Mouse (Mus musculus): ENCODE measurements at regions not wholly inside any gene's neighbourhood (a gene's known extent, or its start where the extent isn't known, plus 50 kb on each side); places are given as distances from the start of the nearest gene placed in this dataset.

GRCm38 (mm10) chr17:48807905-48808304 lies 124.3 kb upstream of the Lrfn2 start:
- Histone ChIP-seq H3K4me3 (no peak overlapping the region), H3K36me3 (ENCODE audit: control insufficient read depth, insufficient read depth) (no peaks in the 10 kb centered on the region), H3K79me2 (ENCODE audit: control insufficient read depth, insufficient read depth) (no peaks in the 10 kb centered on the region), H3K27me3 (ENCODE audit: control insufficient read depth, insufficient read depth, insufficient read length) (no peaks in the 10 kb centered on the region), H3ac (ENCODE audit: control insufficient read depth, insufficient read length) (no peak overlapping the region), H3K4me2 (ENCODE audit: low read depth) (no peak overlapping the region)
- no peak for TF ChIP-seq TCF3 (IDR thresholded peaks at IDR 0.05; ENCODE audit: insufficient read length, low read depth)

- Histone ChIP-seq H3ac (ENCODE audit: control insufficient read depth, insufficient read length) (no peak overlapping the region), H3K27me3 (ENCODE audit: control insufficient read depth, insufficient read depth, insufficient read length) (no peaks in the 10 kb centered on the region), H3K4me2 (ENCODE audit: low read depth) (no peak overlapping the region), H3K36me3 (ENCODE audit: control insufficient read depth, insufficient read depth) (no peaks in the 10 kb centered on the region), H3K79me2 (ENCODE audit: control insufficient read depth, insufficient read depth) (no peaks in the 10 kb centered on the region), H3K4me3 (no peak overlapping the region)
- TF ChIP-seq E2F4 (IDR thresholded peaks at IDR 0.05; ENCODE audit: insufficient read depth) = no peak
- TF ChIP-seq POLR2AphosphoS2 (IDR thresholded peaks at IDR 0.05; ENCODE audit: insufficient read length, low read depth) = no peak
- no peak for TF ChIP-seq SRF (IDR thresholded peaks at IDR 0.05; ENCODE audit: control insufficient read depth, insufficient read length, low read depth)
- no peak for TF ChIP-seq MYOG (IDR thresholded peaks at IDR 0.05; ENCODE audit: control insufficient read depth in 1 of 3, insufficient read depth in 1 of 3, insufficient read length in 2 of 3, low read depth in 2 of 3)
- TF ChIP-seq TCF3 (IDR thresholded peaks at IDR 0.05; ENCODE audit: insufficient read length, low read depth) = no peak
- TF ChIP-seq REST (IDR thresholded peaks at IDR 0.05; ENCODE audit: insufficient read depth, insufficient read length) = no peak
- TF ChIP-seq POLR2A (IDR thresholded peaks at IDR 0.05; ENCODE audit: insufficient read length, low read depth) = no peak
- TF ChIP-seq USF1 (IDR thresholded peaks at IDR 0.05; ENCODE audit: low read depth) = no peak
- TF ChIP-seq MYOD1 (IDR thresholded peaks at IDR 0.05; ENCODE audit: control insufficient read depth in 1 of 3, insufficient read length in 2 of 3, low read depth in 2 of 3) = no peak
- TF ChIP-seq MAX (IDR thresholded peaks at IDR 0.05; ENCODE audit: low read depth) = no peak
- TF ChIP-seq TCF12 (IDR thresholded peaks at IDR 0.05; ENCODE audit: insufficient read depth, poor library complexity, severe bottlenecking) = no peak
Measured at GRCm38 (mm10) chr17:48814753-48815504, 117.2 kb upstream of the Lrfn2 start.

DNA sequence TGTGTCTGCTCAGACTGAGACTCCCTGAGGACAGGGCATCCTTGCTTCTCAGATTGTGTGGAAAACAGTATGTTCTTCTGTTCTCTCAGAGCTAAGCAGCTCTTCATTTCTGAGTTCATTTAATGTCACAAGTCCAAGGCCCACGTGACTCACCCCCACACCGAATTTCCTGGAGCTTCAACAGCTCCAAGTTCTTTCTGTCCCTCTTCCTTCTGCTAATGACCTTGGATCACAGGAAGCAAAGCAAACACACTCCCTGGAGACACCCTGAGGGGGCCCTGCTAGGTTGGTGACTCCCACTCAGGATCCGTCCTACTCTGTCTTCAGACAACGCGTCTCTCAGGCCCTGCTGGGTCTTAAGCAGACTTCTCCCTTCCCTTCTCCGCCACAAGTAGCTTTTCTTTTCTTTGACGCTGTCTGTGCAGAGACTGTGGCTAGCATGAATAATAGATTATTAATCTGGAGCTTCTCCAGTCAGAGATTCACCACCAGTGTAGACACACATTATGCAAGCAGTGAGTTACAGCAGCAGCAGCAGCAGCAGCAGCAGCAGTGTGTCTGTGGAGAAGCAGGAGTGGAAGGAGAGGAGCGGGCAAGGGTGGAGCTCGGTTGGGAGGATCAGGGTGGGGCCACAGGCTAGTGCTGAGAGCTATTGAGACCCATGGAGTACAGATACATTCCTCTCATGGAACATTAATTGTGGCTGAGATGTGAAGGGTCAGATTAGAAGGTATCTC lies 115.4 kb upstream of the Lrfn2 start:
- Histone ChIP-seq H3K36me3 (ENCODE audit: control insufficient read depth, insufficient read depth) (no peaks in the 10 kb centered on the region), H3ac (ENCODE audit: control insufficient read depth, insufficient read length) (no peak overlapping the region), H3K27me3 (ENCODE audit: control insufficient read depth, insufficient read depth, insufficient read length) (no peaks in the 10 kb centered on the region), H3K79me2 (ENCODE audit: control insufficient read depth, insufficient read depth) (no peaks in the 10 kb centered on the region), H3K4me3 (no peak overlapping the region), H3K4me2 (ENCODE audit: low read depth) (no peak overlapping the region)
- TF ChIP-seq TCF3 (IDR thresholded peaks at IDR 0.05; ENCODE audit: insufficient read length, low read depth) (no peak), CEBPB (IDR thresholded peaks at IDR 0.05; ENCODE audit: insufficient read depth, poor library complexity, severe bottlenecking) (no peak), MAX (IDR thresholded peaks at IDR 0.05; ENCODE audit: low read depth) (no peak), TCF12 (IDR thresholded peaks at IDR 0.05; ENCODE audit: insufficient read depth, poor library complexity, severe bottlenecking) (no peak), E2F4 (IDR thresholded peaks at IDR 0.05; ENCODE audit: insufficient read depth) (no peak), MYOD1 (IDR thresholded peaks at IDR 0.05; ENCODE audit: control insufficient read depth in 1 of 3, insufficient read length in 2 of 3, low read depth in 2 of 3) (no peak), USF1 (IDR thresholded peaks at IDR 0.05; ENCODE audit: low read depth) (no peak), POLR2A (IDR thresholded peaks at IDR 0.05; ENCODE audit: insufficient read length, low read depth) (no peak), MYOG (IDR thresholded peaks at IDR 0.05; ENCODE audit: control insufficient read depth in 1 of 3, insufficient read depth in 1 of 3, insufficient read length in 2 of 3, low read depth in 2 of 3) (no peak), REST (IDR thresholded peaks at IDR 0.05; ENCODE audit: insufficient read depth, insufficient read length) (no peak), POLR2AphosphoS2 (IDR thresholded peaks at IDR 0.05; ENCODE audit: insufficient read length, low read depth) (no peak), SRF (IDR thresholded peaks at IDR 0.05; ENCODE audit: control insufficient read depth, insufficient read length, low read depth) (no peak)

- no peak for TF ChIP-seq MYOG (IDR thresholded peaks at IDR 0.05; ENCODE audit: control insufficient read depth in 1 of 3, insufficient read depth in 1 of 3, insufficient read length in 2 of 3, low read depth in 2 of 3)
- no peak for TF ChIP-seq USF1 (IDR thresholded peaks at IDR 0.05; ENCODE audit: low read depth)
- no peak for TF ChIP-seq MAX (IDR thresholded peaks at IDR 0.05; ENCODE audit: low read depth)
- no peak for TF ChIP-seq SRF (IDR thresholded peaks at IDR 0.05; ENCODE audit: control insufficient read depth, insufficient read length, low read depth)
- no peak for TF ChIP-seq CEBPB (IDR thresholded peaks at IDR 0.05; ENCODE audit: insufficient read depth, poor library complexity, severe bottlenecking)
- TF ChIP-seq TCF12 (IDR thresholded peaks at IDR 0.05; ENCODE audit: insufficient read depth, poor library complexity, severe bottlenecking) = no peak
- no peak for TF ChIP-seq POLR2AphosphoS2 (IDR thresholded peaks at IDR 0.05; ENCODE audit: insufficient read length, low read depth)
- TF ChIP-seq REST (IDR thresholded peaks at IDR 0.05; ENCODE audit: insufficient read depth, insufficient read length) = no peak
- no peak for TF ChIP-seq POLR2A (IDR thresholded peaks at IDR 0.05; ENCODE audit: insufficient read length, low read depth)
- TF ChIP-seq MYOD1 (IDR thresholded peaks at IDR 0.05; ENCODE audit: control insufficient read depth in 1 of 3, insufficient read length in 2 of 3, low read depth in 2 of 3) = no peak
- TF ChIP-seq TCF3 (IDR thresholded peaks at IDR 0.05; ENCODE audit: insufficient read length, low read depth) = no peak
- no peak for TF ChIP-seq E2F4 (IDR thresholded peaks at IDR 0.05; ENCODE audit: insufficient read depth)
- Histone ChIP-seq H3K4me3 (no peak overlapping the region), H3K36me3 (ENCODE audit: control insufficient read depth, insufficient read depth) (no peaks in the 10 kb centered on the region), H3K79me2 (ENCODE audit: control insufficient read depth, insufficient read depth) (no peaks in the 10 kb centered on the region), H3K27me3 (ENCODE audit: control insufficient read depth, insufficient read depth, insufficient read length) (no peaks in the 10 kb centered on the region), H3ac (ENCODE audit: control insufficient read depth, insufficient read length) (no peak overlapping the region), H3K4me2 (ENCODE audit: low read depth) (no peak overlapping the region)
Measured at GRCm38 (mm10) chr17:48817551-48817950, 114.6 kb upstream of the Lrfn2 start.
